Mouse (Mus musculus) cerebellum, adult 9-10 months (tissue): Measurements from ENCODE around the gene Olfr520.
"Not testable (repeated sequence)": the region's sequence is repeated elsewhere in the genome, so short reads cannot be mapped to it uniquely, and the experiment has no call there.

Source experiments
- DNase-seq: peaks from one replicate; pipeline ENCODE4 v3.0.0; 2022

Olfr520 gene

DNA sequence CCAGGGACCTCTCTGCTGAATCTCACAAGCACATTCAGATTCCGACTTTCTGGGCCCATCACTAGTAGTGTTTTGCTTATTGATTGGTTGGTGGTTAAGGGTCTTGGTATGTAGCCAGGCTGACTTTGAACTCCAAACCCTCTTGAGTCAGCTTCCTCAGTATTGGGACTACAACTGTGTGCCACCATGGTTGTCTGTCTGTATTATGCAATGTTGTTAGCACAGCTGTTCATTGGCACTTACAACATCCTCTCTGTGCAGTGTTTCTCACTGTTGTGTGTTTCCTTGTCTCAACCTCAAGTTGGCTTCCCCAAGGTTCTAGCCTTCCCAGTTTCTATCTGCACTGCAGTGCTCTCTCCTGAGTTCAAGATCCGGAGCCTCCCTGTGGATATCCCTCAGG is 13.5 kb upstream of the Olfr520 start:
- DNase-seq: no peak

- DNase-seq: no peak
Measured at GRCm38 (mm10) chr7:99734612-99735011, 4.5 kb downstream of the Olfr520 start.

DNA sequence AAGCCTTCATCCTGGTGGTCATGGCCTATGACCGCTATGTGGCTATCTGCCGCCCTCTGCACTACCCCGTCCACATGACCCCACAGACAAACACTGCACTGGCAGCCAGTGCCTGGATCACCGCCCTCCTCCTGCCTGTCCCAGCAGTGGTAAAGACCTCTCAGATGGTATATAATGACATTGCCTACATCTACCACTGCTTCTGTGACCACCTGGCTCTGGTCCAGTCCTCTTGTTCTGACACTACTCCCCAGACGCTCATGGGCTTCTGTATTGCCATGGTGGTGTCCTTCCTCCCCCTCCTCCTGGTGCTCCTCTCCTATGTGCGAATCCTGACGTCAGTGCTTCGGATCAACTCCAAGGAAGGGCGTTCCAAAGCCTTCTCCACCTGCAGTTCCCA is 5.4 kb downstream of the Olfr520 start:
- not testable (repeated sequence) for DNase-seq

DNA sequence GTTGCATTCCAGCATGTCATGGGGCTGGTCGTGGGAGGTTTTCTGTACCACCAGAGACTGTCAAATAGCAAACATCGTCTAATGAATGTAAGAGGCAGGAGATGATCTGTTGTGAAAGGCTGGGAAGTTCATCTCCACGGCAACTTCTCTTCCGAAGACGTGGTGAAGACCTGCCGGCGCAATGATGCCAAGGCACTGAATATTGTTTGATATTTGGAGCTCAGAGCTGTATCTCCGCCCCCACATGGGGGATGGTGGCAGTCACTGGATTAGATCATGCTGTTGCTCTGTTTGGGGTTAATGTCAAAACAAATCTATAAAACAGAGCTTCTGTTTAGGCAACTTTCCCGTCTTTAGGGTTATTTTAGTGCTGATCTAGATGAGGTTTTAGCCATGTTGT is 9.2 kb downstream of the Olfr520 start:
- DNase-seq: no peak

GRCm38 (mm10) chr7:99763207-99763606 is 33.1 kb downstream of the Olfr520 start, which contains the start of gene Olfr521:
Gene Olfr521, plus strand, starts transcription at chr7:99763507.
- no peak for DNase-seq

DNA sequence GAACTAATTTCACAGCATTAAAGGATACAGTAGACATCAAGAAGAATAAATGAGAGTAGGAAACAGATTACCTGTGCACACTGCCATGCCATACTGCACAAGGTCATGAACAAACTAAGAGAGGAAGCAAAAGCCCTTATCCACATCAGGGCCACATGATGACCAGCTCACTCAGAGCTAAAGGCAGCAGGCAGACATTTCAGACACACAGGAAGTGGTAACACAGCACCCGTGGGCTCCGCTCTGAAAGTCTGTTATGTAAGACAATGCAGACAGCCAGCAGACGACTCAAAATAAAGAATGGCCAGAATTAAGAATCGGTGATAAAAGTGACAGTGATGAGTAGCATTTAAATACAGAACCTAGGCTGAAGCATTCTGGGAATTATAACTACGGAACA is 51.3 kb downstream of the Olfr520 start:
- DNase-seq: no peak

GRCm38 (mm10) chr7:99781916-99782315 is 51.8 kb downstream of the Olfr520 start:
- no peak for DNase-seq

GRCm38 (mm10) chr7:99783421-99783820 is 53.3 kb downstream of the Olfr520 start:
- no peak for DNase-seq

DNA sequence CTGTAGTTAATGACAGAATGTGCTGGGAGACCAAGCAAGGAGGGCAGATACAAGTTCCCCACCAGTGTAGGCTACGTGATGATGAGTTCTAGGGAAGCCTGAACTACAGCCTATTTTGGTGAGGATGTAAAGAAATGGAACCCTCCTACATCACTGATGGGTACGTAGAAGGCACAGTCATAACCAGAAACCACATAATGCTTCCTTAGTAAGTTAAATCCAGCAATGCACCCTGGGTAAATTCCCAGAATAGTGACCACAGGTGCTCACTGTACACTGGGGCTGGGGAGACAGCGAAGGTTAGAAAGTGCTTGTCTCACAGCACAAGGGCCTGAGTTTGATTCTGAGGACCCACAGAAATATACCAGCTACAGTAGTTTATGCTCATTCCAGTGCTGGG is 55.5 kb downstream of the Olfr520 start:
- DNase-seq: no peak
